Mouse (Mus musculus): ENCODE measurements around the gene Shtn1. TPM values are rescaled to one million over a fixed set of nuclear protein-coding genes. Genes with fewer than 3 reads are reported as not detected.
A peak's percentile ranks its signal among the peaks of the same experiment; 100 is the strongest.

The Shtn1 gene
- 3.4 and 6.4 TPM in 2 replicates for polyA plus RNA-seq (2012; rRNA removed)

DNA sequence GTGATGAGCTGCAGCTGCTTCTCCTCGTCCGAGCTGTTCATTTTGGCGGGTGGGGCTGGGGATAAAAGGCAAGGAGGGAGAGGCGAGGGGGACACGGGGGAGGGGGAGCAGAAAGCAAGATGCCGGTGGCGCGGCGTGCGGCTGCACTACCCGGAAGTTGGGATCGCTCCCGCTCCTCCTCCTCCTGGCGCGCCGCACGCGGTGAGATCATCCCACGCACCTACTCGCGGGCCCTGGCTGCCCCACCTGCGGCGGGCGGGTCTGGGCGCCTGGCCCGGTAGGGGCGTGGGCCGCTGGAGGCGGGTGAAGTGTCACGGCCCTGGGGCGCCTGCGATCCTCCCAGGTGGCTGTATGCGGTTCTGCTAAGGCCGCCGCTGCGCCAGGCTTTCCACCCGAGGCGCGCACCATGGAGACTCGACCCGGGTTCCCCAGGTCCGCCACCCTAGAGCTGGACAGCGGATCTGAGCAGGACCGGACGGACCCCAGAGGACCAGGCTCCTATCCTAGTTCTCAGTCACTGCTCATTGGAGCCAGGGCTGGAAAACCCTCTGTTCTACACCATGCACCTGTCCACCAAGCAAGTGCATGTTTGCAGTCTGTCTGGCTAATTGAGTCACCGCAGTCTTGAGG, at the start of gene Shtn1:
Gene Shtn1, minus strand, starts transcription at position 629 of the 630 bp plus-strand sequence.
- H3K4me3 ChIP-seq (replicated peaks; ENCODE audit: extremely low read depth, low read depth, low read length): peak within 1 kb of the TSS; percentile 88
- H3K4me1 ChIP-seq (ENCODE audit: control insufficient read depth, insufficient read depth, low read length): no peaks in the 10 kb centered on the region
- DNase-seq: peak; percentile 71
- TF ChIP-seq CTCF (IDR thresholded peaks at IDR 0.05; ENCODE audit: insufficient read depth, low read length) (no peak), POLR2A (IDR thresholded peaks at IDR 0.05; ENCODE audit: borderline replicate concordance, extremely low read depth, low read depth, low read length) (0 out of 2 replicates have a peak, but pooled peaks have one; percentile 31)
- WGBS: under 1% methylated on average over 45 of the region's 46 CpGs

DNA sequence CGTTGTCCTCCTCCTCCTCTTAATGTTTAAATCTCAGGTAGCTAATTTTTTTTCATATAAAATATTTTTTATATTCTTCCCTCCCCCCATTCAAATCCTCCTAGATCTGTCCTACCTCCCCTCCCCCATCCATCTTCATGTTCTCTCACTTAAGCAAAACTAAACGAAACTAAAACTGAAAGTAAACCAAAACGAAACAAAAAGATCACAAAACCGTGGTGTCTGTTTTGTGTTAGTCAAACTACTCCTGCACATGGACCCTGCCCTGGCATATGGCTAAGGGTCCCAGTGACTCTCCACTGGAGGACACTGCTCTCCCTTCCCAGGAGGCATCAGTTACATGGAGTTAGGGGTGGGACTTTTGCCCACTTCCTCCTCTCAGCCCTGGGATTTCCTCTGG, 38.3 kb upstream of the Shtn1 start:
- DNase-seq: no peak
- TF ChIP-seq CTCF (IDR thresholded peaks at IDR 0.05; ENCODE audit: insufficient read depth, low read length) (no peak), POLR2A (IDR thresholded peaks at IDR 0.05; ENCODE audit: borderline replicate concordance, extremely low read depth, low read depth, low read length) (no peak)
- H3K4me3 ChIP-seq (replicated peaks; ENCODE audit: extremely low read depth, low read depth, low read length): peak overlapping the region; percentile 46
- no peaks in the 10 kb centered on the region for H3K4me1 ChIP-seq (ENCODE audit: control insufficient read depth, insufficient read depth, low read length)
- WGBS: 47% methylated on average over 4 of the region's 4 CpGs

DNA sequence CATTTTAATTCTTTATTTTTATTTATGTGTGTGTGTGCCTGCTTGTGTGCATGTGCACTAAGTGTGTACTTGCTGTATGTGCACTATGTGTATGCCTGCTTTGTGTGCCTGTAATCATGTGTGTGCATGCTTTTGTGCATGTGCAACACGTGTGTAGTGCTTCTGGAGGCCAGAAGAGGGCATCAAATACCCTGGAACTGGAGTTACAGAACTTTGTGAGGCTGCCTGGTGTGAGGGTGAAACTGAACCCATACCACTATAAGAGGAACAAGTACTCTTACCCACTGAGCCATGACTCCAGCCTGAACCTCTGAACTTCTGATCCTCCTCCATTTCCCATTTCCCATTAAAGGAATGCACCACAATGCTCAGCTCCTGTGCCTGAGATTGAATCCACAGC, 34.0 kb upstream of the Shtn1 start:
- H3K4me3 ChIP-seq (replicated peaks; ENCODE audit: extremely low read depth, low read depth, low read length): no peak overlapping the region
- WGBS: 43% methylated on average over 1 of the region's 1 CpGs
- DNase-seq: no peak
- no peaks in the 10 kb centered on the region for H3K4me1 ChIP-seq (ENCODE audit: control insufficient read depth, insufficient read depth, low read length)
- TF ChIP-seq POLR2A (IDR thresholded peaks at IDR 0.05; ENCODE audit: borderline replicate concordance, extremely low read depth, low read depth, low read length): no peak
- TF ChIP-seq CTCF (IDR thresholded peaks at IDR 0.05; ENCODE audit: insufficient read depth, low read length): no peak

DNA sequence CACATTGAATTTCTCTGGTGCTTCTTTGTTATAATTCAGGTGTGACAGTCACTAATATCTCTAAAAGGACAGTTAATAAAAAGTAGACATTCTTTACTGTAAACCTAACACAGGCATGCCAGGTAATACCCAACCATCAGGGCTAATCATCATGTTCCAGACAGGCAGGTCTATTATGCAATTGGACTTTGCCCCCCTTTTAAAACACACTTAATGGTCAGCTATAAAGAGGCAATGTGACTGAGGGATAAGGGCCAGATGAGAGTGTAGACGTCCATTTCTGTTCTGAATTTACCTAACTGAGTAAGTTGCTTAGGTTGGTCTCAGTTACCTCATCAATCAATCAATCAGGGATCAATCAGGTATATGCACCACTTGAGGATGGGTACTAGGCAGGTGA, 22.4 kb upstream of the Shtn1 start:
- Histone ChIP-seq H3K4me1 (ENCODE audit: control insufficient read depth, insufficient read depth, low read length) (no peaks in the 10 kb centered on the region), H3K4me3 (replicated peaks; ENCODE audit: extremely low read depth, low read depth, low read length) (no peak overlapping the region)
- TF ChIP-seq CTCF (IDR thresholded peaks at IDR 0.05; ENCODE audit: insufficient read depth, low read length) (no peak), POLR2A (IDR thresholded peaks at IDR 0.05; ENCODE audit: borderline replicate concordance, extremely low read depth, low read depth, low read length) (no peak)
- no peak for DNase-seq
- WGBS: 63% methylated on average over 1 of the region's 1 CpGs

GRCm38 (mm10) chr19:59092295-59092694, 16.4 kb upstream of the Shtn1 start:
- Histone ChIP-seq H3K4me1 (ENCODE audit: control insufficient read depth, insufficient read depth, low read length) (no peaks in the 10 kb centered on the region), H3K4me3 (replicated peaks; ENCODE audit: extremely low read depth, low read depth, low read length) (no peak overlapping the region)
- no peak for DNase-seq
- WGBS: 68% methylated on average over 7 of the region's 7 CpGs
- TF ChIP-seq CTCF (IDR thresholded peaks at IDR 0.05; ENCODE audit: insufficient read depth, low read length) (no peak), POLR2A (IDR thresholded peaks at IDR 0.05; ENCODE audit: borderline replicate concordance, extremely low read depth, low read depth, low read length) (no peak)

DNA sequence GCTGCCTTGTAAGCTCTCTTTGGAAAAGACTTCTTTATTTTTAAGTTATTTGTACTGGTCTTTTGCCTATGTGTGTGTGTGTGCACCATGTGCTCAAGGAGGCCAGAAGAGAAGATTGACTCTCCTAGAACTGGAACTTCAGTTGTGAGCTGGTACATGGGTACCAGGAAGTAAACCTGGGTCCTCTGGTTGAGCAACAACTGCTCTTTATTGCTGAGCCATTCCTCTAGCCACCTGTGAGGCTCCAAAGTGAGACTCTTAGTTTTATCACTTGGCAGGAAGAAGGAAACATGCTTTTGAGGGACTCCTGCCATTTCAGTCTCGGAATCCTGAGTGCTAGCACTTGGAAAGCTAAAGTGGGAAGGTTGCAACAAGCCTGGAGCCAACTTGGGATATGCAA, 14.4 kb upstream of the Shtn1 start:
- Histone ChIP-seq H3K4me3 (replicated peaks; ENCODE audit: extremely low read depth, low read depth, low read length) (no peak overlapping the region), H3K4me1 (ENCODE audit: control insufficient read depth, insufficient read depth, low read length) (no peaks in the 10 kb centered on the region)
- 40% methylated on average over 1 of the region's 1 CpGs for WGBS
- no peak for DNase-seq
- TF ChIP-seq POLR2A (IDR thresholded peaks at IDR 0.05; ENCODE audit: borderline replicate concordance, extremely low read depth, low read depth, low read length): no peak
- TF ChIP-seq CTCF (IDR thresholded peaks at IDR 0.05; ENCODE audit: insufficient read depth, low read length): no peak

- Histone ChIP-seq H3K4me1 (ENCODE audit: control insufficient read depth, insufficient read depth, low read length) (no peaks in the 10 kb centered on the region), H3K4me3 (replicated peaks; ENCODE audit: extremely low read depth, low read depth, low read length) (no peak overlapping the region)
- WGBS: 37% methylated on average over 4 of the region's 4 CpGs
- no peak for TF ChIP-seq POLR2A (IDR thresholded peaks at IDR 0.05; ENCODE audit: borderline replicate concordance, extremely low read depth, low read depth, low read length)
- TF ChIP-seq CTCF (IDR thresholded peaks at IDR 0.05; ENCODE audit: insufficient read depth, low read length): peak; percentile 36; the same call in 1 of the 2 replicates
- no peak for DNase-seq
These were observed 8.4 kb upstream of the Shtn1 start for GRCm38 (mm10) chr19:59084296-59084695.

DNA sequence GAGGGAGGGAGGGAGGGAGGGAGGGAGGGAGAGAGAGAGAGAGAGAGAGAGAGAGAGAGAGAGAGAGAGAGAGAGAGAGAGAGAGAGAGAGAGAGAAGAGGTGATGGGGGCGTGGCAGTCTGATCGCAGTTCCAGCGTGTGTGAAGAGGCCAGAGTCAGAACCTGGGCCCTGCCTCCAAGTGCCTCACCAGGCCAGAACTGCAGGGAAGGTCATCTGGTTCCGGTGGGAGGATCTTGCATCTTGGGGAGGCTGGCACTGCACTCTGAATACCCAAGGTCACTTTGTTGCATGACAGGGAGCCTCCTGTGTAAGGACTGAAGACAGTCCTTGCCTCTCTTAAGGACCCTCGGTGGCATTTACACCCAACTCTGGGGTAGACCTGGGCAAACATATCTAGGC, 231 bp upstream of the Shtn1 start:
- 17% methylated on average over 5 of the region's 5 CpGs for WGBS
- TF ChIP-seq CTCF (IDR thresholded peaks at IDR 0.05; ENCODE audit: insufficient read depth, low read length): no peak
- no peak for TF ChIP-seq POLR2A (IDR thresholded peaks at IDR 0.05; ENCODE audit: borderline replicate concordance, extremely low read depth, low read depth, low read length)
- H3K4me3 ChIP-seq (replicated peaks; ENCODE audit: extremely low read depth, low read depth, low read length): no peak overlapping the region
- no peaks in the 10 kb centered on the region for H3K4me1 ChIP-seq (ENCODE audit: control insufficient read depth, insufficient read depth, low read length)
- DNase-seq: no peak

GRCm38 (mm10) chr19:59074841-59075471, 944 bp downstream of the Shtn1 start:
- peak overlapping the region; percentile 88 for H3K4me3 ChIP-seq (replicated peaks; ENCODE audit: extremely low read depth, low read depth, low read length)
- WGBS: 5% methylated on average over 46 of the region's 46 CpGs
- H3K4me1 ChIP-seq (ENCODE audit: control insufficient read depth, insufficient read depth, low read length): no peaks in the 10 kb centered on the region
- TF ChIP-seq POLR2A (IDR thresholded peaks at IDR 0.05; ENCODE audit: borderline replicate concordance, extremely low read depth, low read depth, low read length): no peak
- no peak for TF ChIP-seq CTCF (IDR thresholded peaks at IDR 0.05; ENCODE audit: insufficient read depth, low read length)
- DNase-seq: no peak

DNA sequence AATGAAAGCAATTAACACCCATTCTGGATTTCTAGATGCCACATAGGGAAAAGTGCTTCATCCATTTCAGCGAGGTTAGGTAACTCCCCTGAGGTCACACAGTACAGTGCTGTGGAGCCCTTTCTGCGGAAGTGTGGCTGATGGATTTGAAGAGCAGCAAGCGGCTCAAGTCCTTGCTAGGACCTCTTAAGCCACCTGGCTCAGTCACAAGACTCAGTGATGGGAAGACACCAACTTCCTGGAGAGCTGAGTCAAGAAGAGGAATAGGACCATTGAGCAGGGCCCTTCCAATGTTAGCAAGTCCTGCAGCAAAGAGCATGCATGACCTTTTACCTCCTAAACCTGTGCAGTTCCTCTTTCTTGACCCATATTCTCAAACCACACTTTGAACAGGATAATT, 1.5 kb downstream of the Shtn1 start:
- Histone ChIP-seq H3K4me1 (ENCODE audit: control insufficient read depth, insufficient read depth, low read length) (no peaks in the 10 kb centered on the region), H3K4me3 (replicated peaks; ENCODE audit: extremely low read depth, low read depth, low read length) (no peak overlapping the region)
- no peak for DNase-seq
- TF ChIP-seq CTCF (IDR thresholded peaks at IDR 0.05; ENCODE audit: insufficient read depth, low read length): no peak
- TF ChIP-seq POLR2A (IDR thresholded peaks at IDR 0.05; ENCODE audit: borderline replicate concordance, extremely low read depth, low read depth, low read length): no peak
- WGBS: 55% methylated on average over 3 of the region's 3 CpGs

Data from lung, adult 2 months (tissue).